Mouse (Mus musculus): ENCODE measurements at regions not wholly inside any gene's neighbourhood (a gene's known extent, or its start where the extent isn't known, plus 50 kb on each side); places are given as distances from the start of the nearest gene placed in this dataset.

- DNase-seq (ENCODE audit: extremely low read depth, low read depth, low spot score), result no peak
- no peaks in the 10 kb centered on the region for H3K79me2 ChIP-seq (ENCODE audit: control insufficient read depth, insufficient read depth, low read length)
- H3K4me3 ChIP-seq (ENCODE audit: insufficient read depth, low read depth, low read length), result no peak overlapping the region
- H3K9ac ChIP-seq (ENCODE audit: low read depth, low read length), result no peak overlapping the region
- 87% methylated on average over 6 of the region's 6 CpGs for WGBS
- peaks cover 3% of the 10 kb centered on the region; the same call in 1 of the 2 replicates for H3K27me3 ChIP-seq (ENCODE audit: control insufficient read depth, insufficient read depth, low read length)
- no peak overlapping the region for H3K27ac ChIP-seq (replicated peaks; ENCODE audit: insufficient read depth, low read depth, low read length)
- no peaks in the 10 kb centered on the region for H3K4me1 ChIP-seq (ENCODE audit: control insufficient read depth, insufficient read depth, low read length)
- TF ChIP-seq POLR2A (IDR thresholded peaks at IDR 0.05; ENCODE audit: extremely low read depth, insufficient read depth, low read length), result no peak
- TF ChIP-seq CTCF (IDR thresholded peaks at IDR 0.05; ENCODE audit: low read depth, low read length), result no peak
- H3K36me3 ChIP-seq (ENCODE audit: control insufficient read depth, insufficient read depth, low read length), result no peaks in the 10 kb centered on the region
Measured at GRCm38 (mm10) chr8:84336376-84336775, 51.9 kb upstream of the Cacna1a start.

- H3K36me3 ChIP-seq (ENCODE audit: control insufficient read depth, insufficient read depth, low read length), result no peaks in the 10 kb centered on the region
- no peak for TF ChIP-seq POLR2A (IDR thresholded peaks at IDR 0.05; ENCODE audit: extremely low read depth, insufficient read depth, low read length)
- no peak for TF ChIP-seq CTCF (IDR thresholded peaks at IDR 0.05; ENCODE audit: low read depth, low read length)
- no peak overlapping the region for H3K27ac ChIP-seq (replicated peaks; ENCODE audit: insufficient read depth, low read depth, low read length)
- no peaks in the 10 kb centered on the region for H3K4me1 ChIP-seq (ENCODE audit: control insufficient read depth, insufficient read depth, low read length)
- DNase-seq (ENCODE audit: extremely low read depth, low read depth, low spot score), result peak; percentile 92
- peaks cover 3% of the 10 kb centered on the region; the same call in 1 of the 2 replicates for H3K27me3 ChIP-seq (ENCODE audit: control insufficient read depth, insufficient read depth, low read length)
- 15% methylated on average over 5 of the region's 5 CpGs for WGBS
- no peak overlapping the region for H3K9ac ChIP-seq (ENCODE audit: low read depth, low read length)
- no peak overlapping the region for H3K4me3 ChIP-seq (ENCODE audit: insufficient read depth, low read depth, low read length)
- H3K79me2 ChIP-seq (ENCODE audit: control insufficient read depth, insufficient read depth, low read length), result no peaks in the 10 kb centered on the region
Measured at GRCm38 (mm10) chr8:84334333-84334732, 53.9 kb upstream of the Cacna1a start.

- Histone ChIP-seq H3K4me1 (ENCODE audit: control insufficient read depth, insufficient read depth, low read length) (no peaks in the 10 kb centered on the region), H3K79me2 (ENCODE audit: control insufficient read depth, insufficient read depth, low read length) (no peaks in the 10 kb centered on the region), H3K27me3 (ENCODE audit: control insufficient read depth, insufficient read depth, low read length) (no peaks in the 10 kb centered on the region), H3K4me3 (ENCODE audit: insufficient read depth, low read depth, low read length) (no peak overlapping the region), H3K36me3 (ENCODE audit: control insufficient read depth, insufficient read depth, low read length) (no peaks in the 10 kb centered on the region), H3K9ac (ENCODE audit: low read depth, low read length) (no peak overlapping the region), H3K27ac (replicated peaks; ENCODE audit: insufficient read depth, low read depth, low read length) (no peak overlapping the region)
- TF ChIP-seq POLR2A (IDR thresholded peaks at IDR 0.05; ENCODE audit: extremely low read depth, insufficient read depth, low read length) (no peak), CTCF (IDR thresholded peaks at IDR 0.05; ENCODE audit: low read depth, low read length) (no peak)
- no peak for DNase-seq (ENCODE audit: extremely low read depth, low read depth, low spot score)
Measured at GRCm38 (mm10) chr8:84331562-84331961, 56.7 kb upstream of the Cacna1a start.

GRCm38 (mm10) chr8:84329535-84329934 lies 58.7 kb upstream of the Cacna1a start:
- no peaks in the 10 kb centered on the region for H3K27me3 ChIP-seq (ENCODE audit: control insufficient read depth, insufficient read depth, low read length)
- H3K4me1 ChIP-seq (ENCODE audit: control insufficient read depth, insufficient read depth, low read length), result no peaks in the 10 kb centered on the region
- no peak for TF ChIP-seq CTCF (IDR thresholded peaks at IDR 0.05; ENCODE audit: low read depth, low read length)
- no peak for TF ChIP-seq POLR2A (IDR thresholded peaks at IDR 0.05; ENCODE audit: extremely low read depth, insufficient read depth, low read length)
- no peak overlapping the region for H3K9ac ChIP-seq (ENCODE audit: low read depth, low read length)
- H3K4me3 ChIP-seq (ENCODE audit: insufficient read depth, low read depth, low read length), result no peak overlapping the region
- 77% methylated on average over 8 of the region's 8 CpGs for WGBS
- DNase-seq (ENCODE audit: extremely low read depth, low read depth, low spot score), result no peak
- no peak overlapping the region for H3K27ac ChIP-seq (replicated peaks; ENCODE audit: insufficient read depth, low read depth, low read length)
- no peaks in the 10 kb centered on the region for H3K79me2 ChIP-seq (ENCODE audit: control insufficient read depth, insufficient read depth, low read length)
- H3K36me3 ChIP-seq (ENCODE audit: control insufficient read depth, insufficient read depth, low read length), result no peaks in the 10 kb centered on the region

GRCm38 (mm10) chr8:84322761-84323160 lies 52.6 kb upstream of the Ccdc130 start:
- no peak overlapping the region for H3K27ac ChIP-seq (replicated peaks; ENCODE audit: insufficient read depth, low read depth, low read length)
- DNase-seq (ENCODE audit: extremely low read depth, low read depth, low spot score), result no peak
- no peak overlapping the region for H3K4me3 ChIP-seq (ENCODE audit: insufficient read depth, low read depth, low read length)
- no peak overlapping the region for H3K9ac ChIP-seq (ENCODE audit: low read depth, low read length)
- no peaks in the 10 kb centered on the region for H3K27me3 ChIP-seq (ENCODE audit: control insufficient read depth, insufficient read depth, low read length)
- no peak for TF ChIP-seq CTCF (IDR thresholded peaks at IDR 0.05; ENCODE audit: low read depth, low read length)
- no peak for TF ChIP-seq POLR2A (IDR thresholded peaks at IDR 0.05; ENCODE audit: extremely low read depth, insufficient read depth, low read length)
- 72% methylated on average over 10 of the region's 10 CpGs for WGBS
- no peaks in the 10 kb centered on the region for H3K4me1 ChIP-seq (ENCODE audit: control insufficient read depth, insufficient read depth, low read length)
- no peaks in the 10 kb centered on the region for H3K36me3 ChIP-seq (ENCODE audit: control insufficient read depth, insufficient read depth, low read length)
- H3K79me2 ChIP-seq (ENCODE audit: control insufficient read depth, insufficient read depth, low read length), result no peaks in the 10 kb centered on the region

- Histone ChIP-seq H3K36me3 (ENCODE audit: control insufficient read depth, insufficient read depth, low read length) (no peaks in the 10 kb centered on the region), H3K27ac (replicated peaks; ENCODE audit: insufficient read depth, low read depth, low read length) (no peak overlapping the region), H3K4me1 (ENCODE audit: control insufficient read depth, insufficient read depth, low read length) (no peaks in the 10 kb centered on the region), H3K4me3 (ENCODE audit: insufficient read depth, low read depth, low read length) (no peak overlapping the region), H3K9ac (ENCODE audit: low read depth, low read length) (no peak overlapping the region), H3K79me2 (ENCODE audit: control insufficient read depth, insufficient read depth, low read length) (no peaks in the 10 kb centered on the region), H3K27me3 (ENCODE audit: control insufficient read depth, insufficient read depth, low read length) (no peaks in the 10 kb centered on the region)
- 61% methylated on average over 3 of the region's 3 CpGs for WGBS
- TF ChIP-seq POLR2A (IDR thresholded peaks at IDR 0.05; ENCODE audit: extremely low read depth, insufficient read depth, low read length), result no peak
- no peak for TF ChIP-seq CTCF (IDR thresholded peaks at IDR 0.05; ENCODE audit: low read depth, low read length)
- no peak for DNase-seq (ENCODE audit: extremely low read depth, low read depth, low spot score)
Measured at GRCm38 (mm10) chr8:84321841-84322240, 51.7 kb upstream of the Ccdc130 start.

Data from liver, adult 2 months (tissue).